ENCODE assay signal across 7 mouse cellular contexts in the genomic region with DNA sequence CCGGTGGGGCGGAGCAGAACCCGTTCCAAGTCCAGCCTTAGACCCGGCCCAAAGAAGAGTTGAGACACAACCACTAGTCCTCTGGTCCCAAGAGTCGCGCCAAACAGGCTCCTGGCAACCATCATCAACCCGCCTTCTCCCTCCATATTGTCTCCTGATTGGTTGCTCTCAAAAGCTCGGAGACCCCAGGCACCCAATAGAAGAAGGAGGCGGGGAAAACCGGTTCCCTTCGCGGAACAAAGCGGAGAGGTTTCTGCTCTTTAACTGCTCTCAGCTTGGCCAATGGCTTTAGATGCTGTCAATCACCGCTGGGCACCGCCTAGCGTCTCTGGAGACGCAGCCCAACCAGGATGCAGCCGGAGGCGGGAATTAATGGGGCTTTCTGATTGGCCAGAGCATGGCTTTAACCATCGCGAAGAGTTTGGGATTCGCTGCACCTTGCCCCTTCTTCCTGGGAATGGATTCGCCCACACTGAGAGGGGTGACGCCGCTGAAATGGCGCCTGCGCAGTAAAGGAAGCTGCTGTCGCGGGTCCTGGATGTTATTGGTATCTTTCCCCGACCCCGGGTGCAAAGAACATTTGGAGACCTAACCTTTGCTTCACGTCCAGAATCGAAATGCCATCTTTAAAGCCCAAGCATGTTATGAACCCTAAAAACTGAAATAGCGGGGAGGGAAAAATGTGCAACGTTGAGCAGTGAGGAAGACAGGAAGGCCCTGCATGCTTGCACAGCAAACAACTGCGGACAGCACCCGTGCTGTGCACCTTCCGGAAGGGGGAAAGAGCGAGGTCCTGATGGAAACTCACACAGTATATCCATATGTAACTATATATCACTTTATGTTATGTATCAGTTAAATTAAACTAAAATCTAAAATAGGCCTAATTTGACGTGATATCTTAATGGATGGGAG. TPM values are rescaled to one million over a fixed set of nuclear protein-coding genes. Genes with fewer than 3 reads are reported as not detected.
DNase-seq lines count a peak whose midpoint lies in the region; ATAC-seq lines count a peak whose summit lies in the region.

A gene (minus strand): TSS at position 136 of the 915 bp plus-strand sequence.

- H3K36me3 ChIP-seq in intestine, embryonic 16.5 days (ENCODE audit: control insufficient read depth, insufficient read depth, low read length), result no peaks in the 10 kb centered on the region
- no peaks in the 10 kb centered on the region for H3K36me3 ChIP-seq in midbrain, embryonic 11.5 days (ENCODE audit: control insufficient read depth, insufficient read depth, low read length)

- ATAC-seq in intestine, embryonic 16.5 days, result peak; percentile 99
- ATAC-seq in midbrain, embryonic 11.5 days (ENCODE audit: low FRiP score), result peak; percentile 97

- H3K4me1 ChIP-seq in intestine, embryonic 16.5 days (ENCODE audit: control insufficient read depth, insufficient read depth, low read length), result peaks cover 14% of the 10 kb centered on the region; the same call in 1 of the 2 replicates
- peaks cover 18% of the 10 kb centered on the region for H3K4me1 ChIP-seq in midbrain, embryonic 11.5 days (ENCODE audit: control insufficient read depth, insufficient read depth, low read length)

- intact Hi-C loops in left cerebral cortex, postnatal 36 days (cut with DNase I), result loop anchor here (2.0 to 10.0 kb wide), 3 partner anchors 55 to 361 kb away; a partner anchor contains a TSS

- peak within 1 kb of the TSS; percentile 78 for H3K9ac ChIP-seq in intestine, embryonic 16.5 days (ENCODE audit: low read depth, low read length)
- peak within 1 kb of the TSS; percentile 76 for H3K9ac ChIP-seq in midbrain, embryonic 11.5 days (ENCODE audit: low read length)

- peak within 1 kb of the TSS; percentile 71 for H3K4me3 ChIP-seq in intestine, embryonic 16.5 days (ENCODE audit: low read length)
- H3K4me3 ChIP-seq in midbrain, embryonic 11.5 days (ENCODE audit: low read depth, low read length), result peak within 1 kb of the TSS; percentile 73

- no peaks in the 10 kb centered on the region for H3K9me3 ChIP-seq in intestine, embryonic 16.5 days (ENCODE audit: control insufficient read depth, low read length)
- H3K9me3 ChIP-seq in midbrain, embryonic 11.5 days (ENCODE audit: control insufficient read depth, low read length), result no peaks in the 10 kb centered on the region

- no peaks in the 10 kb centered on the region for H3K27me3 ChIP-seq in intestine, embryonic 16.5 days (replicated peaks; ENCODE audit: control insufficient read depth, insufficient read depth, low read length)
- H3K27me3 ChIP-seq in midbrain, embryonic 11.5 days (ENCODE audit: control insufficient read depth, insufficient read depth, low read length), result no peaks in the 10 kb centered on the region

- DNase-seq in adrenal gland, adult 8-10 months, result peak; percentile 99
- DNase-seq in embryo, embryonic 9.5 days (ENCODE audit: extremely low spot score), result peak; percentile 96
- peak; percentile 87 to 95 for DNase-seq in gastrocnemius, postnatal 4 days (ENCODE audit: low spot score in 2 of 2)
- peak; percentile 98 for DNase-seq in left cerebral cortex, postnatal 36 days (ENCODE audit: low spot score in 2 of 2)
- peak; percentile 98 for DNase-seq in midbrain, embryonic 11.5 days (ENCODE audit: low spot score, missing footprints)
- peak; percentile 99 for DNase-seq in skeletal muscle tissue, adult 2 months (ENCODE audit: low read depth, low spot score)

- H3K27ac ChIP-seq in intestine, embryonic 16.5 days (ENCODE audit: low read length), result peak within 1 kb of the TSS; percentile 54
- H3K27ac ChIP-seq in midbrain, embryonic 11.5 days (ENCODE audit: low read depth, low read length), result peak within 1 kb of the TSS; percentile 50

- WGBS in intestine, embryonic 16.5 days, result 1% methylated on average over 40 of the region's 40 CpGs
- WGBS in midbrain, embryonic 11.5 days, result 2% methylated on average over 40 of the region's 40 CpGs

- H3K4me2 ChIP-seq in intestine, embryonic 16.5 days (ENCODE audit: low read depth, low read length), result peak within 1 kb of the TSS; percentile 91
- peak within 1 kb of the TSS; percentile 94 for H3K4me2 ChIP-seq in midbrain, embryonic 11.5 days

RNA-seq across cellular contexts. Expression of the gene that starts here (rescaled TPM):
- 10 to 100 TPM; 14.3 to 31.1 (median 23.4) TPM for total RNA-seq in adrenal gland, adult 8-10 months (2022)
- total RNA-seq in gastrocnemius, postnatal 4 days (2021), result 10 to 100 TPM; 38.0 to 48.1 TPM
- polyA plus RNA-seq in intestine, embryonic 16.5 days (2015; fragmentation: Nextera tagmentation; extraction: Ambion mirVana), result 51.7 and 57.4 TPM in 2 replicates
- total RNA-seq in left cerebral cortex, postnatal 36 days (2021), result 10 to 100 TPM; 34.5 to 38.1 TPM
- 138 and 148 TPM in 2 replicates for polyA plus RNA-seq in midbrain, embryonic 11.5 days (2014; fragmentation: Nextera tagmentation; extraction: Ambion mirVana)

Comparison
In these comparisons a context has a peak if more than half of its experiments do, and no peak if none do; other contexts are left out.
1. Peak in every context shown above with its lines: DNase-seq, ATAC-seq, H3K4me3 ChIP-seq and H3K27ac ChIP-seq.